Mouse (Mus musculus) heart, adult 8-10 months (tissue): ENCODE measurements around the gene Cacna2d1. TPM values are rescaled to one million over a fixed set of nuclear protein-coding genes. Genes with fewer than 3 reads are reported as not detected.

ENCODE experiments used
- DNase-seq: peaks from one replicate; pipeline ENCODE4 v3.0.0; 2022; ENCODE audit warnings: low spot score
- total RNA-seq, 4 experiments: library from RNA; stranded (reverse); gene quantifications; 2 replicates each; pipeline ENCODE4 v1.2.4; 2022

The Cacna2d1 gene
- total RNA-seq, 4 experiments from 2014 or later: 80.2 to 106 (median 94.4) TPM

- DNase-seq: no peak
Observed at GRCm38 (mm10) chr5:16136839-16137238, 202.3 kb downstream of the Cacna2d1 start.

DNA sequence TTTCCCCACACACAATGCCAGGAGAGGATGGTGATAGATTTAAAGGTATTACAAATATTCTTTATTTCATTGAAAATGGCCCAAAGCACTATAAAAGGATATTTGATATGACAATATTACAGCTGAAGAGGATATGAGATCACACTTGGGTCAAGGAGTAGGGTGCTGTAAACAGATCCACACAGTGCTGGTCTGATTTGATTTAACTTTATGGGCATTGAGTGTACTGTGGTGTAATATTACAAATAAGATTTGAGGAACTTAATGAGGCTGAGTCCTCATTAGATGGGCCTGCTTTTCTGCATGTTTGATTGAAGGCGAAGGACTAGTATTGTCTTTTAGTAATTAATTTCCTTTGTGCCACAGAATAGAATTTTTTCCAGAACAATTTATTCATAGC, 212.1 kb downstream of the Cacna2d1 start:
- no peak for DNase-seq

- no peak for DNase-seq
Observed at GRCm38 (mm10) chr5:16155375-16156284, 221.1 kb downstream of the Cacna2d1 start.

DNA sequence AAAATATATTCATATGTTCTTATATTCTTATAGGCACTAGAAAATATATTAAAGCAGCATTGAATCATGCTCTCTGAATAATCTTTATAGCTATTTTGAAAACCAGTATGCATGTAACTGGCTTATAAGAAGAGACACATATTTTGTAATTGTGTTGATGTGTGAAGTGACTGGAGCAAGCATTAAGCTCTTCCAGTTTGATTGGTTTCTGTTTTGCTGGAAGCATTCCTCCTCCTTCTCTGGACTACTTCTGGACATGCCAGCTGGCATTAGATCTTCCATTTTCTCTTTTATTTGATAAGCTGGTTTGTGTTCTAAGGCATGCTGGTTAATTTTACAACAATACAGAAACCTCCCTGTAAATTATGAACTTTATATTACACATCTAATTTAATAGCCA, 228.8 kb downstream of the Cacna2d1 start:
- no peak for DNase-seq

GRCm38 (mm10) chr5:16166117-16166867, 231.8 kb downstream of the Cacna2d1 start:
- DNase-seq: no peak

DNA sequence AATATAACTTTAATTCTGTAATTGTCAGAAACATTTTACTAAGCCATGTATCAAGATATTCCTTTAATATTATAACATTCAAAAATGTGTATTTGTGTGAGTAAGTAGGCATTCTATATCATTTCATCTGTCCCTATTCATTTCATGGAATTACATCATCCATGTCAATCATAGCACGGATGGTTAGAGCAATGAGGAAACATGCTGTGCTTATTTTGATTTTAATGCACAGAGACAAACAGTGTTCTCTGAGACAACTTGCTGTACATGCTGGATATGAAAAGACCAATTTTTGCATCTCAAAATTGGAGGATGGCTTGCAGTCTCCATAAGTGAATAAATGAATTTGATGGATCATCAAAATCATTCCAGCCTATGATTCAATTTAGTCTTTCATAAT, 232.4 kb downstream of the Cacna2d1 start:
- no peak for DNase-seq

DNA sequence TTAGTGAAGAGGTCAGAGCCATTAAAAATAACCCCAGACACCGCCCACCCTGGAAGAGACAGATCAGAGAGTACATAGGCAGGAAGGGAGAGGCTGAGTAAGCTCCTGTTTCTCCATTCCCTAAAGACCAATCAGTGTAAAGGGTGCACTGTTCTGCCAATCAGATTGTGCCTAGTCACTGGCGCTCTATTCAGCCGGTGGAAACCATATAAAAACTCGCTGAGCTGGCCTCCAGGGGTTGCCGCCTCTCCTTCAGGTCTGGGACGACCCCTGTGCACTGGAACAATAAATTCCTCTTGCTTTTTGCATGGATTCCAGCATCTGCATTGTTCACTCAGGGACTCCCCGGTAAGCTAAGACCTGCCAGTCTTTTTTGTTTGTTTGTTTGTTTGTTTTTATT, 246.6 kb downstream of the Cacna2d1 start:
- no peak for DNase-seq

- DNase-seq: no peak
Observed at GRCm38 (mm10) chr5:16184064-16184463, 249.6 kb downstream of the Cacna2d1 start.

GRCm38 (mm10) chr5:16187931-16188330, 253.4 kb downstream of the Cacna2d1 start:
- peak; percentile 53 for DNase-seq

- DNase-seq: no peak
Observed at GRCm38 (mm10) chr5:16189878-16190277, 255.4 kb downstream of the Cacna2d1 start.

GRCm38 (mm10) chr5:16191165-16191564, 256.7 kb downstream of the Cacna2d1 start:
- no peak for DNase-seq

- no peak for DNase-seq
Observed at GRCm38 (mm10) chr5:16199816-16200215, 265.3 kb downstream of the Cacna2d1 start.

DNA sequence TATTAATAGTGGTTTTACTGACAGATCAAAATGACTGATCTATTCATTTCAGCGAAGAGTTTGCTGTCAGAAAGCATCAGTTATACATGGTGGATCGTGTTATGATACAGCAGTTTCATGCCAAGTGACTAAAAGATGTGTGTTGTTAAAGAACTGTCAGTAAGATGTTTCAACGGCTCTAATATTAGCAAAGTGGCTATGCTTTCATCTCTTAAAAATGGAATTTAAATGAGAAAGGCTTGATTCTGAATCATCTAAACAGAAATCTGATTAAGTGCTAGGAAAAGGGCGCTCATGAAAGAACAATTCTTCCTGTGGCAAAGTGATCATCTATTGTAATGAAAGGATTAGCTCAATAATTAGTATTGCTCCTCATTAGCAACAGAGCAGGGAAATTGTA, 287.5 kb downstream of the Cacna2d1 start:
- no peak for DNase-seq

GRCm38 (mm10) chr5:16225359-16225758, 290.9 kb downstream of the Cacna2d1 start:
- no peak for DNase-seq

DNA sequence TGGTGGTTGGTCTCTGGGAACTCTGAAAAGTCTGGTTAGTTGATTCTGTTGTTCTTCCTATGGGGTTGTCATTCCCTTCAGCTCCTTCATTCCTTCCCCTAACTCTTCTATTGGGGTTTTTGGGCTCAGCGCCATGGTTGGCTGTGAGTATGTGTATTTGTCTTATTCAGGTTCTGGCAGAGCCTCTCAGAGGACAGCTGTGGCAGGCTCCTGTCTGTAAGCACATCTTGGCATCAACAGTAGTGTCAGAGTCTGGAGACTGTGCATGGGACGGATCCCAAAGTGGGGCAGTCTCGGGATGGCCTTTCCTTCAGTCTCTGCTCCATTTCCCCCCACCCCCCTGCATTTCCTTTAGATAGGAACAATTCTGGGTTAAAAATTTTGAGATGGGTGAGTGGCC, 294.9 kb downstream of the Cacna2d1 start:
- peak; percentile 3 for DNase-seq

GRCm38 (mm10) chr5:16231477-16231876, 297.0 kb downstream of the Cacna2d1 start:
- DNase-seq: no peak

- DNase-seq: no peak
Observed at GRCm38 (mm10) chr5:16234891-16235290, 300.4 kb downstream of the Cacna2d1 start.

DNA sequence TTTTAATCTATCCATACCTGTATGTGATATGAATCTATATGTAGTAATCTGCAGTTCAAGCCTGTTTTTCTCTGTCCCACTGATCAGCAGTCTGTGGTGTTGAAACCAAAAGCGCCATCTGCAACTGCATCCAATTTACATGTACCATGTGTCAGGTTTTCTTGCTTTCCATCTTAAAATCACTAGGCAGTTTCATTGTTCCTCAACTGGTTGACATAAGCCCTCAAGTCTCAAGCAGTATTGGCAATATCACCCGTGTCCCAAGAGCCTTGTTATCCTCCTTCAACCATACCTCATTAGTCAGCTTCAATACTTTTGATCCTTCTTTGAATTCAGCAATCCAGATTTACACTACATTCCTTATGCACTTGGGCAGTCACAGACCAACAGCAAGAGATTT, 301.4 kb downstream of the Cacna2d1 start:
- no peak for DNase-seq

DNA sequence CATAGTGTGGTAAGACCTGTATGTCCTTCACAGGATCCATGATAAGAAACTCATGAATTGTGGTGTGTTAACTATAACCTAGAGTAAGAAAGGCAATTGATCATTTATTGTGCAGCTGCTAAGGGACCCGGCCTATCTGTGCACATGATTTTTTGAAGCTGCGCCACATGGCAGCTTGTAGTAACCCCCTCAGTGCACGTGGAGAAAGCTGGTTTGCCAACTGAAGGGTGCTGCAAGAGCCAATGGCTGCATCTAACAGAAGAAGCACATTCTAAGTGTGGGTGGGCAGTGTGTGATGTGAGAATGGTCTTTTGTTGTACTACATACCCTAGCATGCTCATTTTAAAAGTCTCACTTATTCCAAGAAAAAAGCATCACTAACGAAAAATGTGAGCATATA, 302.1 kb downstream of the Cacna2d1 start:
- DNase-seq: no peak

GRCm38 (mm10) chr5:16237972-16238371, 303.5 kb downstream of the Cacna2d1 start:
- peak; percentile 73 for DNase-seq

- DNase-seq: no peak
Observed at GRCm38 (mm10) chr5:16240255-16240654, 305.8 kb downstream of the Cacna2d1 start.

DNA sequence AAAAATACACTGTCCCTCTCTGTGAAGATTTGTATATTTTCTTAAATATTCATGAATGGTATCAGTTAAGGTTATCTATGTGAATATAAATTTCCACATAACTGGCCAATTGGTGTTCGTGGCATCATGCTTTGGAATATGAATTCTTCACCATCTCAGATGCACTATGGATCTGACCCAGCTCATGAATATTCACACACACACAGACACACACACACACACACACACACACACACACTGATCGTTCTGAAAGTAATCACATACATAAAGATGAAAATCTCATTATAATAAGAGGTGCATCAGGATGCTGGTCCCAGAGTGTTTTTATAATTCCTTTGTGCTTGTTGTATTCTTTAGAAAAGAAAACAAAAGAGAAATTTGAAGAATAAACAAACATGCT, 309.1 kb downstream of the Cacna2d1 start:
- no peak for DNase-seq
